Mouse (Mus musculus) embryonic facial prominence, embryonic 13.5 days (tissue): ENCODE results near the gene Hspa4. TPM values are rescaled to one million over a fixed set of nuclear protein-coding genes. Genes with fewer than 3 reads are reported as not detected.

ENCODE experiments used
- ATAC-seq: fragments of 200-750 bp; cut with Nextera tagmentation; 2 replicates; pipeline ENCODE4 v1.8.0; 2017; ENCODE audit warnings: low read depth; ENCODE audit not compliant: insufficient number of reproducible peaks, insufficient read depth, low FRiP score, low TSS enrichment
- H3K27ac ChIP-seq: fragments of 300-500 bp; sonication (generic); 2 replicates; pipeline ENCODE4 v1.5.1; 2015; ENCODE audit warnings: moderate library complexity, mild to moderate bottlenecking, inconsistent platforms
- H3K27me3 ChIP-seq: fragments of 300-500 bp; sonication (generic); 2 replicates; pipeline ENCODE4 v1.6.1; 2015; ENCODE audit warnings: mild to moderate bottlenecking, inconsistent platforms
- H3K36me3 ChIP-seq: fragments of 300-500 bp; sonication (generic); 2 replicates; pipeline ENCODE4 v1.6.1; 2015; ENCODE audit warnings: mild to moderate bottlenecking, inconsistent platforms
- H3K4me1 ChIP-seq: fragments of 300-500 bp; sonication (generic); 2 replicates; pipeline ENCODE4 v1.6.1; 2015; ENCODE audit warnings: inconsistent platforms
- H3K4me2 ChIP-seq: fragments of 300-500 bp; sonication (generic); 2 replicates; pipeline ENCODE4 v1.6.1; 2015; ENCODE audit warnings: moderate library complexity, mild to moderate bottlenecking, inconsistent platforms
- H3K4me3 ChIP-seq: fragments of 300-500 bp; sonication (generic); 2 replicates; pipeline ENCODE4 v1.5.1; 2015; ENCODE audit warnings: mild to moderate bottlenecking, inconsistent platforms
- H3K9ac ChIP-seq: fragments of 300-500 bp; sonication (generic); 2 replicates; pipeline ENCODE4 v1.6.1; 2015; ENCODE audit warnings: mild to moderate bottlenecking, inconsistent platforms
- H3K9me3 ChIP-seq: fragments of 300-500 bp; sonication (generic); 2 replicates; pipeline ENCODE4 v1.6.1; 2016; ENCODE audit warnings: inconsistent platforms
- WGBS: fragments of 180-500 bp; shearing (Covaris S2); methylation state at CpG from one replicate; pipeline ENCODE4 v1.1.7; 2015; ENCODE audit warnings: mixed read lengths; 5-methylcytosine and 5-hydroxymethylcytosine counted together
- polyA plus RNA-seq: library from polyadenylated mRNA; unstranded; fragments of >200 nt; fragmentation: Nextera tagmentation; extraction: Ambion mirVana; gene quantifications from 2 replicates; pipeline ENCODE4 v1.2.1, GENCODE M21; 2015

Gene Hspa4
- polyA plus RNA-seq, 1 experiment from 2014 or later: 84.4 TPM

DNA sequence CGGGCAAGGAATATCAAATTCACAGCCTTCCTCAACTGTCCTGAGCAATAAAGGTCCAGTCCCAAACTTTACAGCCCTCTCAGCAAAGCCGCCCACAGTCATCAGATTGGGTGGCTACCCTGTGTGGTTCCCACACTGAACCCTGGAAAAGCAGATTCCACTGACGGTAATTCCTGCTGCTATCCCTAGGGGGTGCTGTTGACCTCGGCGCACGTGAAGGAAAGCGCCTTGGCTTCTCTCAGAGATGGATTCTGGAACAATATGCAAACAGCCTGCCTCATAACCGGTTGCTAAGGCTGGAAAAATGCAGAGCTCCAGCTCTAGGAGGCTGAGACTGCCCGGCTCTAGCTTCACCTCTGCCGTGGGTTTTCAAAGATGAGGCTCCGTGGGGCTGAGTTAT lies 57.1 kb downstream of the Hspa4 start:
- WGBS: 45% methylated on average over 11 of the region's 11 CpGs

GRCm38 (mm10) chr11:53233590-53233989 lies 66.7 kb downstream of the Hspa4 start:
- ATAC-seq: no peak
- 79% methylated on average over 9 of the region's 9 CpGs for WGBS

More for the DNA sequence above, 57.1 kb downstream of the Hspa4 start:
- H3K4me1 ChIP-seq: no peaks in the 10 kb centered on the region
- H3K4me3 ChIP-seq: no peak overlapping the region
- no peak overlapping the region for H3K27ac ChIP-seq
- H3K9ac ChIP-seq: no peak overlapping the region
- no peaks in the 10 kb centered on the region for H3K36me3 ChIP-seq
- H3K27me3 ChIP-seq: no peaks in the 10 kb centered on the region
- H3K9me3 ChIP-seq: no peaks in the 10 kb centered on the region
- ATAC-seq: no peak
- H3K4me2 ChIP-seq: no peak overlapping the region

GRCm38 (mm10) chr11:53231836-53232235 lies 68.4 kb downstream of the Hspa4 start:
- Histone ChIP-seq H3K4me1 (no peaks in the 10 kb centered on the region), H3K4me2 (no peak overlapping the region), H3K4me3 (no peak overlapping the region), H3K9ac (no peak overlapping the region), H3K27me3 (no peaks in the 10 kb centered on the region), H3K27ac (no peak overlapping the region), H3K9me3 (0 out of 2 replicates have a peak, but pooled peaks cover 8% of the 10 kb centered on the region), H3K36me3 (no peaks in the 10 kb centered on the region)
- 73% methylated on average over 5 of the region's 5 CpGs for WGBS
- ATAC-seq: no peak

More at GRCm38 (mm10) chr11:53233590-53233989, 66.7 kb downstream of the Hspa4 start:
- Histone ChIP-seq H3K4me1 (no peaks in the 10 kb centered on the region), H3K27me3 (no peaks in the 10 kb centered on the region), H3K36me3 (no peaks in the 10 kb centered on the region), H3K9me3 (0 out of 2 replicates have a peak, but pooled peaks cover 8% of the 10 kb centered on the region), H3K4me2 (no peak overlapping the region), H3K9ac (no peak overlapping the region), H3K27ac (no peak overlapping the region), H3K4me3 (no peak overlapping the region)

GRCm38 (mm10) chr11:53229011-53229410 lies 71.2 kb downstream of the Hspa4 start:
- ATAC-seq: no peak
- Histone ChIP-seq H3K4me2 (no peak overlapping the region), H3K27ac (no peak overlapping the region), H3K27me3 (no peaks in the 10 kb centered on the region), H3K36me3 (no peaks in the 10 kb centered on the region), H3K4me3 (no peak overlapping the region), H3K9me3 (no peaks in the 10 kb centered on the region), H3K9ac (no peak overlapping the region), H3K4me1 (no peaks in the 10 kb centered on the region)
- WGBS: 71% methylated on average over 3 of the region's 3 CpGs

GRCm38 (mm10) chr11:53210876-53211275 lies 89.4 kb downstream of the Hspa4 start:
- no peaks in the 10 kb centered on the region for H3K36me3 ChIP-seq
- no peak overlapping the region for H3K27ac ChIP-seq
- H3K9me3 ChIP-seq: no peaks in the 10 kb centered on the region
- no peak overlapping the region for H3K4me3 ChIP-seq
- no peak for ATAC-seq
- H3K4me2 ChIP-seq: no peak overlapping the region
- 83% methylated on average over 9 of the region's 9 CpGs for WGBS
- H3K9ac ChIP-seq: no peak overlapping the region
- H3K4me1 ChIP-seq: no peaks in the 10 kb centered on the region
- H3K27me3 ChIP-seq: no peaks in the 10 kb centered on the region

Other genes starting within 250 kb of the Hspa4 start
- 21.5 and 23.5 TPM in 2 replicates for gene Zcchc10, start 24.2 kb upstream of the Hspa4 start, polyA plus RNA-seq
- gene Aff4, start 50.4 kb upstream of the Hspa4 start, polyA plus RNA-seq: 60.8 and 61.1 TPM in 2 replicates
- gene Leap2, start 122.7 kb upstream of the Hspa4 start, polyA plus RNA-seq: 0.94 TPM in 1 of 2 replicates, not detected in the other
- gene Uqcrq, start 130.4 kb upstream of the Hspa4 start, polyA plus RNA-seq: 536 and 539 TPM in 2 replicates
- 2.3 and 3.1 TPM in 2 replicates for gene Gdf9, start 130.6 kb upstream of the Hspa4 start, polyA plus RNA-seq
- gene Gm10447, start 156.7 kb upstream of the Hspa4 start, polyA plus RNA-seq: 0.22 and 0.25 TPM in 2 replicates
- 5.7 and 5.9 TPM in 2 replicates for gene Shroom1, start 156.7 kb upstream of the Hspa4 start, polyA plus RNA-seq
- not detected in 2 replicates for gene Gm9837, start 170.0 kb upstream of the Hspa4 start, polyA plus RNA-seq
- gene Gm9945, start 179.7 kb upstream of the Hspa4 start, polyA plus RNA-seq: not detected in 2 replicates
- gene Sowaha, start 179.8 kb upstream of the Hspa4 start, polyA plus RNA-seq: 0.21 and 1.2 TPM in 2 replicates
- 38.1 and 43.6 TPM in 2 replicates for gene Sept8, start 218.8 kb upstream of the Hspa4 start, polyA plus RNA-seq